Mouse (Mus musculus) embryonic facial prominence, embryonic 11.5 days (tissue): ENCODE measurements around the gene 1700023F06Rik. TPM values are rescaled to one million over a fixed set of nuclear protein-coding genes. Genes with fewer than 3 reads are reported as not detected.

Experiments
- ATAC-seq: fragments of 200-750 bp; cut with Nextera tagmentation; replicated peaks from 2 replicates; pipeline ENCODE4 v1.8.0; 2017; ENCODE audit warnings: low read depth; ENCODE audit not compliant: insufficient number of reproducible peaks, low FRiP score, low TSS enrichment
- DNase-seq: peaks from one replicate; pipeline ENCODE4 v3.0.0-alpha.2; 2015; ENCODE audit warnings: low spot score
- H3K27ac ChIP-seq: fragments of 300-500 bp; sonication (generic); replicated peaks from 2 replicates; pipeline ENCODE4 v1.5.1; 2014; ENCODE audit warnings: mild to moderate bottlenecking, low read depth, low read length, control low read depth
- H3K27me3 ChIP-seq: fragments of 300-500 bp; sonication (generic); 2 replicates; pipeline ENCODE4 v1.6.1; 2014; ENCODE audit warnings: mild to moderate bottlenecking, low read length, moderate library complexity, mixed read lengths; ENCODE audit not compliant: control insufficient read depth, insufficient read depth
- H3K36me3 ChIP-seq: fragments of 300-500 bp; sonication (generic); replicated peaks from 2 replicates; pipeline ENCODE4 v1.6.1; 2014; ENCODE audit warnings: low read depth, mild to moderate bottlenecking, low read length, moderate library complexity, mixed read lengths; ENCODE audit not compliant: control insufficient read depth, insufficient read depth
- H3K4me1 ChIP-seq: fragments of 300-500 bp; sonication (generic); 2 replicates; pipeline ENCODE4 v1.6.1; 2014; ENCODE audit warnings: low read length, mixed read lengths; ENCODE audit not compliant: control insufficient read depth, insufficient read depth
- H3K4me2 ChIP-seq: fragments of 300-500 bp; sonication (generic); 2 replicates; pipeline ENCODE4 v1.6.1; 2014; ENCODE audit warnings: low read depth, mild to moderate bottlenecking, control low read depth, low read length, moderate library complexity
- H3K4me3 ChIP-seq: fragments of 300-500 bp; sonication (generic); 2 replicates; pipeline ENCODE4 v1.5.1; 2014; ENCODE audit warnings: low read depth, low read length, control low read depth
- H3K9ac ChIP-seq: fragments of 300-500 bp; sonication (generic); replicated peaks from 2 replicates; pipeline ENCODE4 v1.6.1; 2014; ENCODE audit warnings: mild to moderate bottlenecking, control low read depth, low read length
- H3K9me3 ChIP-seq: fragments of 300-500 bp; sonication (generic); replicated peaks from 2 replicates; pipeline ENCODE4 v1.6.1; 2016; ENCODE audit warnings: mild to moderate bottlenecking, low read length, inconsistent platforms, mixed read lengths; ENCODE audit not compliant: control insufficient read depth
- WGBS: fragments of 180-500 bp; shearing (Covaris S2); extraction: QIAGEN DNeasy Blood & Tissue Kit; methylation state at CpG from one replicate; pipeline ENCODE4 v1.1.7; 2014; 5-methylcytosine and 5-hydroxymethylcytosine counted together
- polyA plus RNA-seq: library from polyadenylated mRNA; unstranded; fragments of >200 nt; fragmentation: Nextera tagmentation; extraction: Ambion mirVana; gene quantifications from 2 replicates; pipeline ENCODE4 v1.2.1, GENCODE M21; 2014

1700023F06Rik gene
- polyA plus RNA-seq, 1 experiment from 2014 or later, result 0.25 TPM

- Histone ChIP-seq H3K4me3 (no peak overlapping the region), H3K9me3 (no peaks in the 10 kb centered on the region), H3K4me1 (peaks cover 4% of the 10 kb centered on the region; the same call in 1 of the 2 replicates), H3K27me3 (peaks cover 38% of the 10 kb centered on the region), H3K27ac (no peak overlapping the region), H3K36me3 (no peaks in the 10 kb centered on the region), H3K9ac (no peak overlapping the region), H3K4me2 (no peak overlapping the region)
- DNase-seq, result peak; percentile 65
- ATAC-seq, result no peak
- WGBS, result 28% methylated on average over 9 of the region's 9 CpGs
Measured at GRCm38 (mm10) chr11:103168690-103169390, 39.5 kb downstream of the 1700023F06Rik start.

DNA sequence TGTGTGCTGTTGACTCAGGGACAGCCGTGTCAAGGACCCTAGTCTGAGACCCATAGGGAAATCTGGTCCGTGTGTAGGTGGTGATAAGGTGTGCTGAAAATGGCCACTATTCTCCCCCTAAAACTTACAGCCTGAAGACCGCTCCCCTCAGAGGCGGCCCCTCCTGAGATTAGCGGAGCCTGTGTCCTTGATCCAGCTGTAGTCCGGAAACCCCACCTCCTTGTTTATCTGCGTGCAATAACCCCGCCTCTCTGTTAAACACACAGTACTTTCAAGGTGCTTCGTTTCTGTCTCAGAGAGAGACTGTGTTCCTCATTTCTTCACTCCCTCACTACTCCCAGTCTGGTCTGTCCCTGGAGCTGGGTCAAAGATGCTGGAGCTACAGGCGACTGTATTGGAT lies 44.0 kb downstream of the 1700023F06Rik start:
- Histone ChIP-seq H3K4me1 (no peaks in the 10 kb centered on the region), H3K9ac (no peak overlapping the region), H3K4me2 (no peak overlapping the region), H3K4me3 (no peak overlapping the region), H3K9me3 (no peaks in the 10 kb centered on the region), H3K36me3 (no peaks in the 10 kb centered on the region), H3K27ac (no peak overlapping the region), H3K27me3 (peaks cover 4% of the 10 kb centered on the region)
- no peak for DNase-seq
- ATAC-seq, result no peak
- WGBS, result 25% methylated on average over 10 of the region's 10 CpGs

GRCm38 (mm10) chr11:103162132-103162531 lies 46.2 kb downstream of the 1700023F06Rik start:
- no peak overlapping the region for H3K4me3 ChIP-seq
- ATAC-seq (no peak), DNase-seq (peak; percentile 23)
- H3K9me3 ChIP-seq, result no peaks in the 10 kb centered on the region
- no peak overlapping the region for H3K9ac ChIP-seq
- WGBS, result 82% methylated on average over 5 of the region's 5 CpGs
- H3K36me3 ChIP-seq, result no peaks in the 10 kb centered on the region
- no peak overlapping the region for H3K4me2 ChIP-seq
- no peaks in the 10 kb centered on the region for H3K4me1 ChIP-seq
- no peak overlapping the region for H3K27ac ChIP-seq
- no peaks in the 10 kb centered on the region for H3K27me3 ChIP-seq

- Histone ChIP-seq H3K36me3 (no peaks in the 10 kb centered on the region), H3K4me1 (no peaks in the 10 kb centered on the region), H3K9me3 (no peaks in the 10 kb centered on the region), H3K27me3 (no peaks in the 10 kb centered on the region), H3K27ac (no peak overlapping the region), H3K9ac (no peak overlapping the region), H3K4me3 (no peak overlapping the region), H3K4me2 (no peak overlapping the region)
- ATAC-seq, result no peak
- DNase-seq, result no peak
- WGBS, result 80% methylated on average over 7 of the region's 7 CpGs
Measured at GRCm38 (mm10) chr11:103161449-103161848, 46.9 kb downstream of the 1700023F06Rik start.

DNA sequence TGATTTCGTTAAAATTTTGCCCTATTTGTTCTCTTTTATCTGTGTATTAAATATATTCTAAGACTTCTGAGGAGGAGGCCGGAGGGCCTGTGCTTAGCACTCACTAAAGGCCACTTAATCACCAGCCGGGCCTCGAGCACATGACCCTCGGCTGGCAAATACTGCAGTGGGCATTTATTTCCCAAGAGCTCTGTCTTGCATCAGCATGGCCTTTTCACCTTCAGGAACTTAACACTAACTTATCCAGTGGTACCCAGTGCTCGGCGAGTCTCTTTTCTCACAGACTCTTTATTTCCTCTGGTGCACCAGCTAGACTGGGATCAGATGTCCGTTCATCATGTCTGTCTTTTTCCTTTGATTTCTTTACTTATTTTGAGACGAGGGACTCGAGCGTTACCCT lies 47.6 kb downstream of the 1700023F06Rik start:
- no peaks in the 10 kb centered on the region for H3K4me1 ChIP-seq
- no peaks in the 10 kb centered on the region for H3K36me3 ChIP-seq
- WGBS, result 90% methylated on average over 11 of the region's 11 CpGs
- no peaks in the 10 kb centered on the region for H3K27me3 ChIP-seq
- no peaks in the 10 kb centered on the region for H3K9me3 ChIP-seq
- DNase-seq, result no peak
- H3K4me3 ChIP-seq, result no peak overlapping the region
- no peak overlapping the region for H3K4me2 ChIP-seq
- ATAC-seq, result no peak
- H3K9ac ChIP-seq, result no peak overlapping the region
- no peak overlapping the region for H3K27ac ChIP-seq

DNA sequence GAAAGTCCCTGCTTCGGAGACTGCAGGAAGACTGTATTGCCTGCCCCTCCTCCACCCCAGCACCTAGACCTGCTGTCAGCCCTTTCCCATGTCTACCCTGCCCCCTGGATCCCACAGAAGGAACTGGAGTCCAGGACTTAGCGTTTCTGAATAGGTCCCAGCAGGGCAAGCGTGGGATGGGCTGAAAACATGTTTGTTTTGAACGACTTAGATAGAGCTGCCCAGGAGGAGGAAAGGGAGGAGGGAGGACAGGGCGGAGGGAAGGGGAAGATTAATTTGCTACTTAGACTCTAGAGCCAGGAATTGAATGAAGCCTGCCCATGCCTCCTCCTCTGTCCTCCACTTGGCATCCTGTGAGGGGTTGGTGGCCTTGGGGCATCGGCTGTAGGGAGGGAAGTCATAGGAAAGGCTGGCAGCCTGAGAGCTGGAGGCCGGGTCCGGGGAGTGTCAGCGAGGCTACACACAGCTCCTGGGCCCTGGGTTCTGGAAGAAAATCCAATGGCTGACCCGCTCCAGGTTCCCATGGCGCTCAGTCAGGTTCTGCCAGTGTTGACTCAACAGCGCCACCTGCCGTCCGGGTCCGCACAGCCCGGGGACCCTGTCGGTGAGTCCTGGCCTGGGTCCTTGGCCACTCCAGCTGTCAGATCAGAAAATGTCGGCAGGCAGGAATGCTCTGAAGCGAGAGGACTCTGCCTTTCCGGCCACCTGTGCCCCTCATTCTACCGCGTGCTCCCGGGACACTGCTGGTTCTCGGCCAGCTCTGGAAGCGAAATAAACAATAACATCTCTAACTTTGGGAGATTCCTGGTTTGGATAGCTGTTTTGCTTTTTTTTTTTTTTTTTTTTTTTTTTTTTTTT lies 49.5 kb downstream of the 1700023F06Rik start:
- ATAC-seq, result peak; percentile 89
- peak overlapping the region; percentile 3; the same call in 1 of the 2 replicates for H3K9ac ChIP-seq

GRCm38 (mm10) chr11:103149771-103150170 lies 58.6 kb downstream of the 1700023F06Rik start:
- Histone ChIP-seq H3K4me2 (no peak overlapping the region), H3K36me3 (no peaks in the 10 kb centered on the region), H3K4me1 (no peaks in the 10 kb centered on the region), H3K27ac (no peak overlapping the region), H3K9ac (no peak overlapping the region), H3K9me3 (no peaks in the 10 kb centered on the region), H3K27me3 (no peaks in the 10 kb centered on the region), H3K4me3 (no peak overlapping the region)
- DNase-seq (no peak), ATAC-seq (no peak)
- 90% methylated on average over 4 of the region's 4 CpGs for WGBS

More for the DNA sequence above, 49.5 kb downstream of the 1700023F06Rik start:
- peak overlapping the region; percentile 8; the same call in 1 of the 2 replicates for H3K4me3 ChIP-seq
- no peaks in the 10 kb centered on the region for H3K9me3 ChIP-seq
- H3K27ac ChIP-seq, result no peak overlapping the region
- peak overlapping the region; percentile 49 for H3K4me2 ChIP-seq
- DNase-seq, result peak; percentile 91
- H3K36me3 ChIP-seq, result no peaks in the 10 kb centered on the region
- no peaks in the 10 kb centered on the region for H3K27me3 ChIP-seq
- H3K4me1 ChIP-seq, result no peaks in the 10 kb centered on the region
- WGBS, result under 1% methylated on average over 25 of the region's 25 CpGs
